Mouse (Mus musculus): ENCODE data around the gene A930033H14Rik.

Gene A930033H14Rik

DNA sequence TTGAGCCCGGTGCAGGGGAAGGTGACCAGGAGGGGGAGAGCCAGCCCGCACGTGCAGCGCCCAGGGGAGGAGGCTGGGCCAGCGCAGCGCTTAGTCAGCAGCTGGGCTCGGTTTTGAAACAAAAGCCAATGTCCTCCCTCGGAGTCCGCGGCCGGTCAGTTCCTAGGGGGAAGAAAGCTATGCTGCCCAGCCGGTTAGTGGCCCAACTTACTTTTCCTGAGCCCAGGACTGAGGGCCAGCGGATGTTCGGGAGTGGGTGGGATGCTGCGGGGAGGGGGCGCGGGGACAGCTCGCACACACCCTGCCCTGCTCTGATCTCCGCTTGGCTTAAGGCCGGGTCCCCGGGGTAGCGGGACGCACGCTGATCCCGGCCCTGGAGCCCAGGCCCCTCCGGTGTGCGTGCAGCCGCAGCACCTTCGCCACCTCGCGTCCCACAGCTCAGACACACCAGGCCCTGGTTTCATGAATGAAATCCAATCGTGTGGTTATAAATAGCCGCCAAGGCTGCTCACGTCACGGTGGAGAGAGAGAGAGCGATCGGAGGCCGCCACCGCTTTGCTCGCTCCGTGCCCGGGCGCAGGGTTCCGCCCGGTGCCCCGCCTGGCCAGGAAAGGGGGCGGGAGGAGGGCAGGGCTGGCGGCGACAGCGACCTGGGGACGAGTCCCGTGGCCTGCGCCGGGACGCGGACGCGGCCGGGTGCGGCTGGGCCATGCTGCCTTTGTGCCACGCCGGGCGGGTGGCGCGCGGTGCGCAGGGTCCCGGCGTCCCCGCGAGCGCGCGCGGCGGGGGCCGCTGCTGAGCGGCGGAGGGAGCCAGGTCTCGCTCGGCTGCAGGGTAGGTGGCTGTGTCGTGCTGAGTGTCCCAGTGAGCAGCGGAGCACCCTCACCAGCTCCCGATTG is at the start of gene A930033H14Rik:
A930033H14Rik (minus strand) TSS at position 557 of the 899 bp plus-strand sequence.
- ATAC-seq (ENCODE audit: insufficient number of reproducible peaks, low FRiP score, low TSS enrichment): peak; percentile 71

DNA sequence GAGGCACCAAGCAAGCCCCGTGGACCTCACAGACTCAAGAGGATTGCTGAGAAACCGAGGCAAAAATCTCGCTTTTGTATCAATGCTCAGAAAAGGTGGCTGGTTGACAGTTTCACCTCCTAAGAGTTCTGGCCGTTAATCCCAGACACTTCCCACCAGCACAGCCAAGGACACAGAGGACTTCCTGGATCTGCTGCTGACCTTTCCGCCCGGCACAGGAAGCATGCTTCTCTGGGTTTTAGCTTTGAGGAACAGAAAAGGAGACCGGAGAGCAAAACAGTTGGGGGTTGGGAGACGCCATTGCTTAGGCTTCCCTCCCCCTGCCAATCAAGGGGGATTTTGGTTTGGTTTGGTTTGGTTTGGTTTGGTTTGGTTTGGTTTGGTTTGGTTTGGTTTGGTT is 47.0 kb upstream of the A930033H14Rik start:
- ATAC-seq (ENCODE audit: insufficient number of reproducible peaks, low FRiP score, low TSS enrichment): no peak

DNA sequence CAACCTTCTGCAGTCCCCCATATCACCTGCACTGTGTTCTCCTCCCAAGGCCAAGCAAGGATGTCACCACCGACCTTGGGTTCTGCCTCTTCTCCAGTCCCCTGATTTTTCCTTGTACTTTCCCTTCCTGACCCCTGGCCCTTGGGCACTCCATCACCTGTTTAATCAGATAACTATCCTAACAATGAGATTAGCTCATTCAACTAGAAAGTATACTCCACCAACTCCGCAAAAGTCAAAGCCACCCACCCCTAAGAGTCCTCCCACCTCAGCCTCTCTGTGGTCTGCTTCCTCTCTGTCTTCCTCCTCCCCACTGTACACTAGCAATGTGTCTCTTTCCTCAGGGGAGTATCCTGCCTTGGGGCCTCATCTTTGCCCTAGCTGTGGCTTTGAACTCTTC is 46.3 kb upstream of the A930033H14Rik start:
- ATAC-seq (ENCODE audit: insufficient number of reproducible peaks, low FRiP score, low TSS enrichment): no peak

DNA sequence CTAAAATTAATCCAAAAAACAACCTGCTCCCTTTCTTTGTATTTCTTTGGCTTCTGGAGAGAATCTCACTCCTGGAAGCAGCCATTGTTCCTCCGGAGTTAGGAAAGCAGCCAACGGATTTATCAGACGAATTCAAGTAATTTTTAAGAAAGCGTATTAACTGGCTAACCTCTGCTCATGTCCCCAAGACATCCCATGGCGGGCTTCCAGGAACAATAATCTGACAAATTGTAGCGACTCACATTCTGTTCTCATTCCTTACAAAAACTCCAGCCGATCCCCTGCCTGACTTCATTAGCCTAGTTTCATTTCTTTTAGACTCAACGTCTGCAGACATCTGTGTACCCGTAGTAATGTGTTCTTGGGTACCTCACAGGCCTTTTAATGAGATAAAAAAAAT is 45.7 kb upstream of the A930033H14Rik start:
- ATAC-seq (ENCODE audit: insufficient number of reproducible peaks, low FRiP score, low TSS enrichment): no peak

DNA sequence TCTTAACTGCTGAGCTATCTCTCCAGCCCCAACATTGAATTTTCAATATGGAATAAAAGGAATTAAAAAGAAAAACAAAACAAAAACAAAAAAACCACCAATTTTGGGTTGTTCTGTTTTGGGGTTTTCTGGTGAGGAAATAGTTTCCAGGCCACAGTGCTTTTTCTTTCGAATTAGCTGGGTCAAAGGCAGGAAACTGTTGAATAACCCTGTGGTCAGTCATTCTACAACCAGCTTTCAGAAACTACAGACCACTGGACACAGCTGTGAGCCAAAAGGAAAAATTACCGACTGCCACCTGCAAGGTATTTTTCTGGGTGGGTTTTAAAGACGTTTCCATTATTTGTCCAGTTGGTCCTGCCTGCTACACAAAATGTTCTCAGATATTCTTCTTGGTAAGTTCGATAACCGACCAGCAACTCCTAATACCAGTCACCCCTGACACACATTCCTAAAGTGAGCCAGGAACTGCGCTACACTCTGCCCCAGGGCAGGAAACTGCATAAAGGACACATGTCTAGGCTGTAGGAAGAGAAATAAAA is 44.8 kb upstream of the A930033H14Rik start:
- ATAC-seq (ENCODE audit: insufficient number of reproducible peaks, low FRiP score, low TSS enrichment): no peak

DNA sequence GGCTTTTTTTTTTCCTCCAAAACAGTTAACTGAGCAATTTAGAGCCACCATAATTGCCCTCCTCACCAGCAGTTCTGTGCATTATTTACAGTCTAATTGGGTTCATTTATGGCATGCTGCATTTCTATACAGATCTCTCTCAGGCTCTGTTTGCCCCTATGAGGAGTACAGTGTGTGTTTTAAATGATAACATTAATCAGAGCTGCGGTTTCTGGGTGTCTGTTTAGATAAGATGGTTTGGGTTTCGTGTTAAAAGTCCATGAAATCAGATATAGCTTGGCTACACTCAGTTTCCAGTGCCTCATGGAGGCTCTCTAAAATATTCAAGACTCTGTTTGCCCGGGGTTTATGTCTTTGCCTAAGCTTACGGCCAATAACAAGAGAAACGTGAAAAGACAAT is 42.7 kb upstream of the A930033H14Rik start:
- ATAC-seq (ENCODE audit: insufficient number of reproducible peaks, low FRiP score, low TSS enrichment): no peak

DNA sequence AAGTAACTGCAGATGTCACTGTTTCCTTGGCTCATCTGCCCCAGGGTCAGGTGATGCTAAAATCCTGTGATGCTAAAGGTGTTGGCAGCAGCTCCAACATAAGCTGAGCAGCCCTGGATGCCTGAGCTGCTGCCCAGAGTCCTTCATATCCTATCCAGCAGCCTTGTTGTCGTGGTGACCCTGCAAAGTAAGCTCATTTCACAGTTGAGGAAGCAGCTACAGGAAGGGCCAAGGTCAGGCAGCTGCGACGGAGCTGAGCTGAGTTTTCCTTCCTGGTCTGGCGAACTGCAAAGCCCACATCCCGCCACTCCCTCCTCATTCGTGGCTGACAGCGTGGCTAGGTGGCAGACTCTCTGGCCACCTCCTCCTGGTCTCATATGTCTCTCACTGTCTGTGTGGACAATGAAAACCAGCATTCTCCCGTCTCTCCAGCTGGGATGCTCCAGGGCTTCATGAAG is 41.5 kb upstream of the A930033H14Rik start:
- no peak for ATAC-seq (ENCODE audit: insufficient number of reproducible peaks, low FRiP score, low TSS enrichment)

DNA sequence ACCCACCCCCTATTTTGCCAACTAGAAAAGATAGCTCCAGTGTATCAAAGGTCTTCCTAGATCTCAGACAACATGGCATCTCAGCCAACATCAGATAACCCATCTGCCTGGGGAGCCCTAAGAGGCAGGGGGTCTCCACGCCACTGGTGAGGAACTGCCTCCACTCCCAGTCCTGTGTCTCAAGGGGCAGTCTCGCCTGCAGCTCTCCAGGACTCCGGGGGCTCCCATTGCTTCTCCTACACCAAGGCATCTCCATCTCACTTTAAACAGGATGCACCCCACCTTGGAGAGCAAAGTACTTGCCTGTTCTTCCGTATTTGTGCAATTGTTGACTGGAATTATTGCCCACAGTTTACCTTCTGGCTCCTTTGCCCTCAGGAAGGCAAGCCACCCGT is 40.8 kb upstream of the A930033H14Rik start:
- no peak for ATAC-seq (ENCODE audit: insufficient number of reproducible peaks, low FRiP score, low TSS enrichment)

DNA sequence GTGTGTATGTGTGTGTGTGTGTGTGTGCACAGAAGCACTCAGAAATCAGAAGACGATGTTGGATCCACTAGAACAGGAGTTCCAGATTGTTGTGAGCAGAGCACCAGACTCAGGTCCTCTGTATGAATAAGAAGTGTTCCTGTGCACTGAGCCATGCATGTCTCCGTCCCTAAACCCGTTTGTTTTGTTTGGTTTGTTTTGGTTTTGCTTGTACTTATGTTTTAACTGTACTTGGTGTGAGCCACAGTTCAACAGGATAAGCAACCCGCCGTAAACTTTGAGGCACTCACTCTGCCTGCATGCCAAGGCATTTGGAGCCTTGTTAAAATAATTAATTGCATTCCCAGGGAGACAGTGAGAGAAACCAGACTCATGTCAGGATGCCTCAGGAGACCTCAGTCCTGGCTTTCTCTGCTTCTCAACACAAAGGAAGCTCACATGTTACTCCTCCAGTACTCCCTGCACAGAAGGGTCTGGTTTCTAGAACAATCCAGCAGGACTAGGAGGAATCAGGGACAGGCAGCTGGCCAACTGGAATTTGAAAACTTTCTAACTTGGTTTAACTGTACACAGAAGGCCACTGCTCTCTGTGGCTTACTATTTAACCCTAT is 40.3 kb upstream of the A930033H14Rik start:
- ATAC-seq (ENCODE audit: insufficient number of reproducible peaks, low FRiP score, low TSS enrichment): no peak

DNA sequence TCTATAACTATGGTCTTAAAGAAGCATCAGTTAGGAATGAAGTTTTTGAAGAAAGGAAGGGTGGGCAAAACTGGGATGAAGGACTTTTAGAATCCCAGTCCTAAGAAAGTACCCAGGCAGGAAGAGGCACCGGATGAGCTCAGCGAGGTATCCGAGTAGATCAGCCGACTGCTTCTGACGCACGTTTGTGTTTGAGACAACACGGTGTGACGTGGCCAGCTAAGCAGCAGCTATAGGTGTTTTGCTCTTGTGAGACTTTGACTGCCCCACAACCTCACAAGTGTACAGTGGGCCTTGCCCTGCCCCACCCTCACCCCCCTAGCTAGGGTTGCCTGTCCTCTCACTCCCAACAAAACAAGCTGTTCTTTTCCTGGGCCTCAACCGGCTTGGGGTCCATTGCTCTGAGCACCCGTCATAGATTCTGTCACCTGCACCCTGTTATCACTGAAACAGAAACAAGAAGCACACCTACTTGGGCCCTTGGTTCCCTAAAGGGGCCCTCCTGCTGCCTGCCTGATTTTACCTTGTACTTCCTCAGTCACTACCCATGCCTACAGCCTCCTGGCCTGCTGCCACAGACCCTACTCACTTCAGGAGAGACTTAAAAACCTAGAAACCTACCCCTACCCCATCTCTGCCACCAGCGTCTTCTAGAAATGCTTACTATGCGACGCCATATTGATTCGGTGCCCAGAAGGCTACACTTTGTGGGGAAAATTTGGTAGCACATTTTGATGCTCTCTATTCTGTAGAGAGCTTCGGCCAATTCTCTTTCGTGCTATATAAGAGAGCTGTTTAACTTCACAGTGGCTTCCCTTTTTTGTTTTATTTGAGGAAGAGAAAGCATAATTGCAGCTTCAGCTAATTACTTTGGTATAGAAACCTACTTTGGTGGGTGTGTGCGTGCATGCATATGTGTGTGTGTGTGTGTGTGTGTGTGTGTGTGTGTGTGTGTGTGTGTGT is 39.5 kb upstream of the A930033H14Rik start:
- no peak for ATAC-seq (ENCODE audit: insufficient number of reproducible peaks, low FRiP score, low TSS enrichment)

DNA sequence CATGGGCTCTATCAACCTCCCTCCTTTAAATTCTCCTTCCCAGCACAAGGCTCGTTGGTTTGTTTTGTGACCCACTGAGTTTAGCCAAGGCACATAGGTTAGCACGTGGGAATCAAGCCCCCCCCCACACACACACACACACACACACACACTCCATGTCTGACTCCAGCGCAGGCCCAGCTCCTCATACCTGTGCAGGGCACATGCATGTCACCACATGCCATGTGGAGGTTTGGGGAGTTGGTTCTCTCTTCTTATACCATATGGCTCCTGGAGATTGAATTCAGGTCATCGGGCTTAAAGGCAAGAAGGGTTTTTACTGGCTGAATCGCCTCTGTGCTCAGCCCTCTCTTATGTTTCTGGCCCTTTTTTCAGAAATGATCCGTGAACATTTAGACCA is 38.4 kb upstream of the A930033H14Rik start:
- ATAC-seq (ENCODE audit: insufficient number of reproducible peaks, low FRiP score, low TSS enrichment): no peak

DNA sequence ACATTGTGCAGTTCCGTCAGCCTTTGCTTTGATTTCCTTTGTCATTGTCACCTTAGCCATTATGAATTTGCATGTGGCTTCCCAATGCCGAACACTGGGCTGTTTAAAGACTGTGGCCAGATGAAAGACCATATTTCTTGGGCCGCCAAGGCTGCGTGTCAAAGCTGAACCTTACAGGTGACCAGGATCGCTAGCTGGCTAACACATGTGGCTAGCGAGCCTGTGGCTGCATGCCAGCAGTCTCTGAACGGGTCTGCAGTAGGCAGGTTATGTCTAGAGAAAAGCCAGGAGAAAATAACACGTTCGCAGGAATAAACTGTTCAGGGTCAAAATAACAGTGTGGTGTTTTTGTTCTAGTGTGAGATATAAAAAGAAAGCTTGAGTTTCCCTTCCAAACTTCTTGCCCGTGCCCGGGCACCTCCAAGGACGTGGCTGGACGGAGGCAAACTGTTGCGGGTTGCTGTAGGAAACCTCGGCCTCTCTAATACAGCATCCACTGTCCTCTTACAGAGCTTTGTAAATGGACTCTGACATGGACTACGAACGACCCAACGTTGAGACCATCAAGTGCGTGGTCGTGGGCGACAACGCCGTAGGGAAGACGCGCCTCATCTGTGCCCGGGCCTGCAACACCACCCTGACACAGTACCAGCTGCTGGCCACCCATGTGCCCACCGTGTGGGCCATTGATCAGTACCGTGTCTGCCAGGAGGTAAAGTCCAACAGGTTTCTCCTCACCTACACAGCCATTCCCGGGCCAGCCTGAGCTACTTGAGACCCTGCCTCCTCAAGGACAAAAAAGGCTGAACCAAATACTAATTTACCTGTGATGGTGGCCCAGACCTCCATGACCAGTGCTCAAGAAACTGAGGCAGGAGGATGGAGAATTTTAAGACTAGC is 35.6 kb upstream of the A930033H14Rik start:
- no peak for ATAC-seq (ENCODE audit: insufficient number of reproducible peaks, low FRiP score, low TSS enrichment)

DNA sequence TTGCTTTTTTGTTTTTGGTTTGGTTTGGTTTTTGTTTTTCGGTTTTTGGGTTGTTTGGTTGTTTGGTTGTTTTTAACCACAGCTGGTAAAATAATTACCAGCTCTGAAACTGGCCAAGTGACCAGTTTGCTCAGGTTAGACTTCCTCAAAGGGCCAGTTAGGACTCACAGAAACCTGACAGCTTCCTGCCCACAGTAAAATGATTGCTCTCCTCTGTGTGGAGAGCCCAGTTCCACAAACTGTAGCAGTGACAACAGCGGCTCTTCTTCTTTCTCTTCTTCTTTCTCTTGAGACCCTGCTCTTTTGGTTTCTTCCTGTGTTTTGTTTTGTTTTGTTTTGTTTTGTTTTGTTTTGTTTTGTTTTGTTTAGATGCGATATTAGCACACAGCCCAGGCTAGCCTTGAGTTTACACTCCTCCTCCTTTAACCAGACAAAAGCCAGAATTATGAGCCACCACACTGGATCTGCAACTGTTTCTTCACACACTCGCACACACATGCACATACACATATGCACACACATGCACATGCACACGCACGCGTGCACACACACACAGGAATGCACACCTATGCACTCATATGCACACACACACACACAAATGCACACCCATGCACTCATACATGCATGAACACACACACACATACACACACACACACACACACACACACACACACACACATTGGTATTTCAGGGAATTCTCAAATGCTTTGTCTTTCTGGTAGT is 34.6 kb upstream of the A930033H14Rik start:
- no peak for ATAC-seq (ENCODE audit: insufficient number of reproducible peaks, low FRiP score, low TSS enrichment)

DNA sequence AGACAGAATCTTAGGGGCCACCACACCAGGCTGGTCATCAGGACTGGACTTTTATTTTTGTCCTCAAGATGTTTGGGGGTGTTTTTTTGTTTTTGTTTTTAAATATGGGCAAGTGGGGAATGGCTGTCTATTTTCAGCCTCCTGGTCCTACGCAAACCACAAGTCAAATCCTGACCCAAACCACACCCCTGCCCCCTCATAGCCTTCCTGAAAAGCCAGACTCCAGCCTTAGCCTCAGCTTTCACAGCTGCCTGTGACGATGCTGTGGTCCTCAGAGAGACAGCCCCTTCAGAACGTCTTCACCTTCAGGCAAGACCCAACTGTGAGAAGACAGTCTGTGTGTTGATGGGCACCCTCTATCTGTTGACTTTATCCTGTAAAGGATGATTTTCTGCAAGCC is 33.9 kb upstream of the A930033H14Rik start:
- no peak for ATAC-seq (ENCODE audit: insufficient number of reproducible peaks, low FRiP score, low TSS enrichment)

DNA sequence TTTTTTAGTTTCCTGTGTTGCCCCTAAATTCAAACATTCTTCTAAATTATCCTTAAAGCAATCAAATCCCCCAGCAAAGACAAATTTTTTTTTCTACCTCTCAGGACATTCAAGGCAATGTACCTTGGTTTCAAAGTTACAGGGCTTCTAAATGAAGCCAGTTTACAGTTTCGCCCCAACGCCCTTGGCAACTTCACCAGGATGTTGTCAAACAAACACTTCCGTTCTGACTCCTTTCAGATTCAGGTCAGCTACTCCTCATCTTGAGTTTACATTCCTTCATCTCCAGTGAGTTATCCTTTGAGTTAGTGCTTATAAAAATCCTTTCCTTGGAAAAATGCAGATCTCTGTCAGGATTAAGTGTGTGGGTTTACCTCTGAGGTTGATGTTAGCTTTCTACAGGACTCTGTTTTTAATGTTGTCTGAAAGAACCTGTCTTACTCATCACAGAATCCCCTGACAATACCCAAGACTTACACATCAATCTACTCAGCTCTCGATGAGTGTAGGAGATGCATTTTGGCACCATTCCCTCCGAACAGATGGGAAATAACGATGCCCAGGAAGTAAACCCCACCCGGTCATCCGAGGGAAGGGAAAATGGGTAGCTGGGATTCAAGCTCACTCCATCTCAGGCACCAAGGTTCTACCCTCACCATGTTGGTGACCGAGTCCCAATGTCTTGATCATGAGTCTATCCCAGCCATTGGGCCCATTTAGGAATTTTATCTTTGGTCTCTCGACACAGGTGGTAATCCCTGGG is 33.2 kb upstream of the A930033H14Rik start:
- no peak for ATAC-seq (ENCODE audit: insufficient number of reproducible peaks, low FRiP score, low TSS enrichment)

DNA sequence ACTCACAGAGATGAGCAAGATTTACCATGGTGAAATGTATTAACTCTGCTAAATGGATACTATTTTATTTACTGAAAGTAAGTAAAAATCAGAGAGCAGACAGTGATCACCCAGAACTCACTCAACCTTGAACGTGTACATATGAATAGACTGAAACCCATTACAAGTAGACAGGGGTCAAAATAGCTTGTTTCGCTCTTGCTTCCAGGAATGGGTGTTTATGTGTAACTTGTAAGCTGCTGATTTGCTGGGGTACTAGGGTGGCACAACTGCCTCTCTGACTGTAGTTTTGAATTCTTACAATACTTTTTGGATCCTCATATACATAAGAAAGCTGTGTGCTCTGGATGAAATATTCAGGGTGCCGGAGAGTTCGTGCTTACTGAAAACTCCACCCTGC is 32.3 kb upstream of the A930033H14Rik start:
- no peak for ATAC-seq (ENCODE audit: insufficient number of reproducible peaks, low FRiP score, low TSS enrichment)

DNA sequence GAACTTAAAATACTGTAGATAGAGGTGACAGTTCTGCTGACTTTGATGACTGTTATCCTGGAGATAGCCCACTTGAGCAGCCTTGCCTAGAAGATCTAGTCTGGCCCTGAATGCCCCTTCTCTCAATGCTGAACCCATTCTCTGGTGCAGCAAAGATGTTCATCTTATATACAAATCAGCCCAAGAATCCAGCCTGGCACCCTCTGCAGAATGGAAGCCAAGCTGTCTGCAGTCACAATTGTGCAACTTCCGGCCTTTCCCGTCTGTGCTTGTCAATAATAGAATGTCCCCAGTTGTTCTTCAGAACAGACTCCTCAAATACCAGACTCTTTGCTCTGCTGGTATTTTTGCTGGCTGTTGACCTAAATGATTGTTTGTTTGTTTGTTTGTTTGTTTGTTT is 27.6 kb upstream of the A930033H14Rik start:
- no peak for ATAC-seq (ENCODE audit: insufficient number of reproducible peaks, low FRiP score, low TSS enrichment)

DNA sequence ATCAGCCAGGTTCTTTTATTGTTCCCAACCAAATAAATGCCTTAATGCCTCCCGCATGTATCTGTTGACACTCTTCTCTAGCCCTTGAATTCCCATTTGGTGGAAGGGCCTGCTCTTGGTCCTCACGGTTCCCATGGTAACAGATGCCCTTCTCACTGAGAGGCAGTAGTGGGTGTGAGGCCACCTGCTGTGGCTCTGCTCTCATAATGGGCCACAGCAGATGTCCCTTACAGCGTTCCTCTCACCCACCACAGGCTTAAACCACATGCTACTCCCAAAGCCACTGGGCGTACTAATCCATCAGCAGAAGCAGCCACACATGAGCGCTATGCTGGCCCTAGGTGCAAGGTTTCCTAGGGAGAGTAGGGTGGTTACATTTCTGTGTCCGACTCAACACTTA is 25.4 kb upstream of the A930033H14Rik start:
- ATAC-seq (ENCODE audit: insufficient number of reproducible peaks, low FRiP score, low TSS enrichment): no peak
